Mouse (Mus musculus) heart, postnatal 0 days (tissue): ENCODE results near the gene Map4k2. TPM values are rescaled to one million over a fixed set of nuclear protein-coding genes. Genes with fewer than 3 reads are reported as not detected.
A peak's percentile ranks its signal among the peaks of the same experiment; 100 is the strongest.

ENCODE experiments used
- ATAC-seq: fragments of 200-750 bp; cut with Nextera tagmentation; 2 replicates; pipeline ENCODE4 v1.8.0; 2017; ENCODE audit warnings: low read depth, moderate number of reproducible peaks, moderate library complexity; ENCODE audit not compliant: insufficient read depth
- DNase-seq: peaks from one replicate; pipeline ENCODE4 v3.0.0-alpha.2; 2016; ENCODE audit warnings: low spot score
- H3K27ac ChIP-seq: fragments of 300-500 bp; sonication (generic); 2 replicates; pipeline ENCODE4 v1.5.1; 2014; ENCODE audit warnings: low read depth, mild to moderate bottlenecking
- H3K27me3 ChIP-seq: fragments of 300-500 bp; sonication (generic); 2 replicates; pipeline ENCODE4 v1.6.1; 2014; ENCODE audit warnings: low read length, mixed read lengths; ENCODE audit not compliant: control insufficient read depth, insufficient read depth
- H3K36me3 ChIP-seq: fragments of 300-500 bp; sonication (generic); replicated peaks from 2 replicates; pipeline ENCODE4 v1.6.1; 2014; ENCODE audit warnings: low read length, mixed read lengths; ENCODE audit not compliant: control insufficient read depth, insufficient read depth
- H3K4me1 ChIP-seq: fragments of 300-500 bp; sonication (generic); 2 replicates; pipeline ENCODE4 v1.6.1; 2014; ENCODE audit warnings: antibody characterized with exemption; ENCODE audit not compliant: control insufficient read depth, insufficient read depth
- H3K4me2 ChIP-seq: fragments of 300-500 bp; sonication (generic); 2 replicates; pipeline ENCODE4 v1.6.1; 2014; ENCODE audit warnings: low read depth, mild to moderate bottlenecking, low read length, moderate library complexity
- H3K4me3 ChIP-seq: fragments of 300-500 bp; sonication (generic); 2 replicates; pipeline ENCODE4 v1.5.1; 2014; ENCODE audit warnings: low read depth, low read length
- H3K9ac ChIP-seq: fragments of 300-500 bp; sonication (generic); replicated peaks from 2 replicates; pipeline ENCODE4 v1.6.1; 2014; ENCODE audit warnings: low read depth, low read length, mixed read lengths
- H3K9me3 ChIP-seq: fragments of 300-500 bp; sonication (generic); replicated peaks from 2 replicates; pipeline ENCODE4 v1.6.1; 2016; ENCODE audit warnings: low read length; ENCODE audit not compliant: control insufficient read depth
- CTCF ChIP-seq: IDR thresholded peaks from 2 replicates; pipeline ENCODE4 v1.5.1; 2016; ENCODE audit warnings: antibody characterized with exemption, control low read depth, low read depth
- EP300 ChIP-seq: IDR thresholded peaks from 2 replicates; pipeline ENCODE4 v1.6.1; 2016; ENCODE audit warnings: antibody characterized with exemption, low read depth
- WGBS: fragments of 180-500 bp; shearing (Covaris S2); extraction: QIAGEN DNeasy Blood & Tissue Kit; methylation state at CpG from one replicate; pipeline ENCODE4 v1.1.7; 2014; 5-methylcytosine and 5-hydroxymethylcytosine counted together
- polyA plus RNA-seq: library from polyadenylated mRNA; unstranded; fragments of >200 nt; fragmentation: Nextera tagmentation; extraction: Ambion mirVana; gene quantifications from 2 replicates; pipeline ENCODE4 v1.2.1, GENCODE M21; 2015
- total RNA-seq: library from RNA; depleted of rRNA; stranded (reverse); fragments of >200 nt; gene quantifications from 2 replicates; pipeline ENCODE4 v1.2.3, GENCODE M21; 2014; ENCODE audit warnings: low replicate concordance

The Map4k2 gene
- total and polyA plus RNA-seq, 2 experiments from 2014 or later = 10.1 to 48.4 TPM

- Histone ChIP-seq H3K4me2 (no peak overlapping the region), H3K9me3 (no peaks in the 10 kb centered on the region), H3K9ac (no peak overlapping the region), H3K27ac (no peak overlapping the region), H3K4me1 (no peaks in the 10 kb centered on the region), H3K36me3 (peaks cover 34% of the 10 kb centered on the region), H3K4me3 (no peak overlapping the region), H3K27me3 (no peaks in the 10 kb centered on the region)
- TF ChIP-seq EP300 (no peak), CTCF (no peak)
- DNase-seq = no peak
- WGBS = 88% methylated on average over 4 of the region's 4 CpGs
- ATAC-seq = no peak
Measured at GRCm38 (mm10) chr19:6347615-6348014, 6.7 kb downstream of the Map4k2 start.

- peak overlapping the region; percentile 32; the same call in 1 of the 2 replicates for H3K27ac ChIP-seq
- H3K4me1 ChIP-seq = no peaks in the 10 kb centered on the region
- no peak overlapping the region for H3K4me2 ChIP-seq
- H3K9me3 ChIP-seq = no peaks in the 10 kb centered on the region
- no peaks in the 10 kb centered on the region for H3K27me3 ChIP-seq
- ATAC-seq (no peak), DNase-seq (no peak)
- no peak overlapping the region for H3K9ac ChIP-seq
- H3K4me3 ChIP-seq = no peak overlapping the region
- 37% methylated on average over 9 of the region's 9 CpGs for WGBS
- no peak for TF ChIP-seq CTCF
- TF ChIP-seq EP300 = no peak
- peaks cover 36% of the 10 kb centered on the region for H3K36me3 ChIP-seq
Measured at GRCm38 (mm10) chr19:6348717-6349116, 7.8 kb downstream of the Map4k2 start.

DNA sequence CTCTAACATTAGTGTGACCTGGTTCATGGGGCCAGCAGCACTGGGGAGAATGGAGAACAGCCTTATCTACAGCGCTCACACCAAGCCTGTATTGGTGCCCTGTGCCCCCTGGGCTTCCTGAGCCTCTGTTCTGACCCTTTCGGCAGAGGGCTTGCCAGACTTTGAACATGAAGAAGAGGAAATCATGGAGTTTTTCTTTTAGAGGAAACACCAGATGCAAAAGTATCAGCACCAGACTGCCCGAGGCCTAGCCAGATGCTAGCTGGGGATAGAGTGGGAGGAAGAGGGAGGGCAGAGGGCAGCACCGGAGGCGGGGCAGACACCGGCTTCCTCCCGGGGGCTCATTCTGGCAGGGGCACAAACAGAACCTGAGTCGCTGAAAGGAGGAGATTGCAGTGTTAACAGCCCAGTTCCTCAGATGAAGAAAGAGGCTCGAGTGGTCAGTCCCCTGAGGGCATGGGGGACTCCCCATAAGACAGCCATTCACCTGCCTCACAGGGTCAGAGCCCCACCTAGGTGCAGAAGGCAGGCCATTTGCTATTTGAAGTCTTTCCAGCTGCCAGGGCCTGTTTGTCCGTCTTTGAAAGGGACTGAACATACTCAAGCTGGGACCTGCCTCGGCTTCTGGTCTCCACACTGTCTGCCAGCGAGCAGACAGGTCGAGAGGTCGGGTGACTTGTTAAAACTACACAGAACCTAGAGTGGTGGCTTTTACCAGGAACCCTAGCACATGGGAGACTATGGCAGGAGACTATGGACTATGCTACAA lies 8.5 kb downstream of the Map4k2 start:
- peaks cover 31% of the 10 kb centered on the region for H3K36me3 ChIP-seq
- H3K4me3 ChIP-seq = no peak overlapping the region
- H3K27me3 ChIP-seq = no peaks in the 10 kb centered on the region
- H3K4me2 ChIP-seq = no peak overlapping the region
- H3K27ac ChIP-seq = peak overlapping the region; percentile 32; the same call in 1 of the 2 replicates
- DNase-seq (peak; percentile 31), ATAC-seq (peak; percentile 32; the same call in 1 of the 2 replicates)
- H3K9me3 ChIP-seq = no peaks in the 10 kb centered on the region
- no peak overlapping the region for H3K9ac ChIP-seq
- whole genome bisulfite sequencing = 46% methylated on average over 14 of the region's 14 CpGs
- H3K4me1 ChIP-seq = no peaks in the 10 kb centered on the region
- TF ChIP-seq EP300 (no peak), CTCF (no peak)

DNA sequence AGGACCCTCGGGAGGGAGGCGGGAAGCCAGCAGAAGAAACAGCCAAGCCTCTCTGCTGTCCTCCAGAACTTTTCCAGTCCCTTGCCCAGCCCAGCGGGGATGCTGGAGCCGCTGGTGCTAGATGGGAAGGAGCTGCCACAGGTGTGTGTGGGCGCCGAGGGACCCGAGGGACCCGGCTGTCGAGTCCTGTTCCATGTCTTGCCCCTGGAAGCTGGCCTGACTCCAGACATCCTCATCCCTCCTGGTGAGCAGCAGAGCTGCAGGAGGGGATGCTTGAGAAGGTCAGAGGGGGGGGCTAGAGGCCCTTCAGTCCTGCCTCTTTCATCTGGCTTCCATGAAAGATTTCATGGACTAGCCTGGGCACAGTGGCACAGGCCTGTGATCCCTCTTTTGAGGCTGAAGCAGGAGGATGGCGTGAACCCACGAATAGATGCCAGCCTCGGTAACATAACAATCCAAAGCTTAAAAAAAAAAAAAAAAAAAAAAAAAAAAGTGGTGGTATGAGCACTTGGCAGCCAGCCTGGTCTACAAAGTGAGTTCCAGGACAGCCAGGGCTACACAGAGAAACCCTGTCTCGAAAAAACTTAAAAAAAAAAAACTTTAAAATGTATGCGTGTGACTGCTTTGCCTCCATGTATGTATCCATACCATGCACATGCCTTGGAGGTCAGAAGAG lies 10.6 kb downstream of the Map4k2 start:
- H3K4me3 ChIP-seq = no peak overlapping the region
- WGBS = 50% methylated on average over 14 of the region's 14 CpGs
- ATAC-seq (no peak), DNase-seq (no peak)
- peaks cover 13% of the 10 kb centered on the region; the same call in 1 of the 2 replicates for H3K36me3 ChIP-seq
- no peaks in the 10 kb centered on the region for H3K4me1 ChIP-seq
- H3K9me3 ChIP-seq = no peaks in the 10 kb centered on the region
- no peak overlapping the region for H3K27ac ChIP-seq
- no peak for TF ChIP-seq CTCF
- no peak for TF ChIP-seq EP300
- H3K27me3 ChIP-seq = no peaks in the 10 kb centered on the region
- H3K9ac ChIP-seq = no peak overlapping the region
- no peak overlapping the region for H3K4me2 ChIP-seq

- peaks cover 9% of the 10 kb centered on the region; the same call in 1 of the 2 replicates for H3K36me3 ChIP-seq
- 85% methylated on average over 2 of the region's 2 CpGs for WGBS
- H3K9me3 ChIP-seq = no peaks in the 10 kb centered on the region
- no peak overlapping the region for H3K4me3 ChIP-seq
- no peak overlapping the region for H3K27ac ChIP-seq
- no peak for TF ChIP-seq EP300
- TF ChIP-seq CTCF = no peak
- no peaks in the 10 kb centered on the region for H3K4me1 ChIP-seq
- H3K27me3 ChIP-seq = no peaks in the 10 kb centered on the region
- H3K4me2 ChIP-seq = no peak overlapping the region
- no peak for ATAC-seq
- no peak overlapping the region for H3K9ac ChIP-seq
- no peak for DNase-seq
Measured at GRCm38 (mm10) chr19:6352107-6352505, 11.2 kb downstream of the Map4k2 start.
